Mouse (Mus musculus): Measurements from ENCODE around the gene Agpat3. TPM values are rescaled to one million over a fixed set of nuclear protein-coding genes. Genes with fewer than 3 reads are reported as not detected.

Agpat3 gene
- 8.2 and 12.7 TPM in 2 replicates for total RNA-seq (2017)

GRCm38 (mm10) chr10:78351887-78352665 is at the start of gene Agpat3:
Agpat3 (minus strand) TSS chr10:78352489.
- peak; percentile 45 for ATAC-seq (replicated peaks; ENCODE audit: low read depth, poor library complexity, severe bottlenecking)

- ATAC-seq (replicated peaks; ENCODE audit: low read depth, poor library complexity, severe bottlenecking), result no peak
These were observed 48.8 kb upstream of the Agpat3 start for GRCm38 (mm10) chr10:78401127-78401526.

- peak; percentile 31; the same call in 1 of the 2 replicates for ATAC-seq (replicated peaks; ENCODE audit: low read depth, poor library complexity, severe bottlenecking)
These were observed 46.9 kb upstream of the Agpat3 start for GRCm38 (mm10) chr10:78399090-78399657.

- ATAC-seq (replicated peaks; ENCODE audit: low read depth, poor library complexity, severe bottlenecking), result no peak
These were observed 44.3 kb upstream of the Agpat3 start for GRCm38 (mm10) chr10:78396625-78396885.

- ATAC-seq (replicated peaks; ENCODE audit: low read depth, poor library complexity, severe bottlenecking), result peak; percentile 67
These were observed 43.7 kb upstream of the Agpat3 start for GRCm38 (mm10) chr10:78395819-78396624.

GRCm38 (mm10) chr10:78395377-78395776 is 43.1 kb upstream of the Agpat3 start:
- ATAC-seq (replicated peaks; ENCODE audit: low read depth, poor library complexity, severe bottlenecking), result no peak

- peak; percentile 73 for ATAC-seq (replicated peaks; ENCODE audit: low read depth, poor library complexity, severe bottlenecking)
These were observed 39.8 kb upstream of the Agpat3 start for GRCm38 (mm10) chr10:78392072-78392471.

GRCm38 (mm10) chr10:78390982-78391470 is 38.7 kb upstream of the Agpat3 start:
- no peak for ATAC-seq (replicated peaks; ENCODE audit: low read depth, poor library complexity, severe bottlenecking)

- ATAC-seq (replicated peaks; ENCODE audit: low read depth, poor library complexity, severe bottlenecking), result no peak
These were observed 36.1 kb upstream of the Agpat3 start for GRCm38 (mm10) chr10:78388216-78388980.

- ATAC-seq (replicated peaks; ENCODE audit: low read depth, poor library complexity, severe bottlenecking), result no peak
These were observed 33.2 kb upstream of the Agpat3 start for GRCm38 (mm10) chr10:78385520-78385919.

- no peak for ATAC-seq (replicated peaks; ENCODE audit: low read depth, poor library complexity, severe bottlenecking)
These were observed 31.3 kb upstream of the Agpat3 start for GRCm38 (mm10) chr10:78383567-78383966.

- ATAC-seq (replicated peaks; ENCODE audit: low read depth, poor library complexity, severe bottlenecking), result no peak
These were observed 26.2 kb upstream of the Agpat3 start for GRCm38 (mm10) chr10:78378516-78378915.

- peak; percentile 94 for ATAC-seq (replicated peaks; ENCODE audit: low read depth, poor library complexity, severe bottlenecking)
These were observed 20.7 kb upstream of the Agpat3 start for GRCm38 (mm10) chr10:78372681-78373668.

- no peak for ATAC-seq (replicated peaks; ENCODE audit: low read depth, poor library complexity, severe bottlenecking)
These were observed 19.5 kb upstream of the Agpat3 start for GRCm38 (mm10) chr10:78371746-78372145.

- no peak for ATAC-seq (replicated peaks; ENCODE audit: low read depth, poor library complexity, severe bottlenecking)
These were observed 15.3 kb upstream of the Agpat3 start for GRCm38 (mm10) chr10:78367586-78367985.

- ATAC-seq (replicated peaks; ENCODE audit: low read depth, poor library complexity, severe bottlenecking), result peak; percentile 71
These were observed 14.6 kb upstream of the Agpat3 start for GRCm38 (mm10) chr10:78366851-78367312.

GRCm38 (mm10) chr10:78366195-78366834 is 14.0 kb upstream of the Agpat3 start:
- no peak for ATAC-seq (replicated peaks; ENCODE audit: low read depth, poor library complexity, severe bottlenecking)

- ATAC-seq (replicated peaks; ENCODE audit: low read depth, poor library complexity, severe bottlenecking), result no peak
These were observed 13.3 kb upstream of the Agpat3 start for GRCm38 (mm10) chr10:78365555-78365954.

All from common myeloid progenitor, adult 5-6 weeks (primary cell).